Mouse (Mus musculus): ENCODE data around the gene Chrna10. TPM values are rescaled to one million over a fixed set of nuclear protein-coding genes. Genes with fewer than 3 reads are reported as not detected.

Chrna10 gene
- not detected for total RNA-seq (2021)

- intact Hi-C loops (cut with DNase I) = no loop called here
- no peak for DNase-seq (ENCODE audit: low spot score)
Observed at GRCm38 (mm10) chr7:102116579-102117331, at the start of gene Chrna10. Gene Chrna10 (minus strand): TSS chr7:102116828.

- intact Hi-C loops (cut with DNase I) = no loop called here
Observed at GRCm38 (mm10) chr7:102153691-102154090, 37.1 kb upstream of the Chrna10 start.

GRCm38 (mm10) chr7:102137898-102138297, 21.3 kb upstream of the Chrna10 start:
- DNase-seq (ENCODE audit: low spot score) = no peak
- intact Hi-C loops (cut with DNase I) = loop anchor here (5.0 kb wide), 1 partner anchor 91 kb away; no protein-coding TSS in a partner anchor

More at GRCm38 (mm10) chr7:102153691-102154090, 37.1 kb upstream of the Chrna10 start:
- DNase-seq (ENCODE audit: low spot score) = no peak

- no peak for DNase-seq (ENCODE audit: low spot score)
- intact Hi-C loops (cut with DNase I) = loop anchor here (5.0 kb wide), 1 partner anchor 90 kb away; no protein-coding TSS in a partner anchor
Observed at GRCm38 (mm10) chr7:102137464-102137863, 20.8 kb upstream of the Chrna10 start.

- no peak for DNase-seq (ENCODE audit: low spot score)
- intact Hi-C loops (cut with DNase I) = no loop called here
Observed at GRCm38 (mm10) chr7:102132395-102132794, 15.8 kb upstream of the Chrna10 start.

- intact Hi-C loops (cut with DNase I) = no loop called here
- DNase-seq (ENCODE audit: low spot score) = no peak
Observed at GRCm38 (mm10) chr7:102120326-102120725, 3.7 kb upstream of the Chrna10 start.

- DNase-seq (ENCODE audit: low spot score) = no peak
- intact Hi-C loops (cut with DNase I) = no loop called here
Observed at GRCm38 (mm10) chr7:102117382-102117781, 754 bp upstream of the Chrna10 start.

- no peak for DNase-seq (ENCODE audit: low spot score)
- intact Hi-C loops (cut with DNase I) = no loop called here
Observed at GRCm38 (mm10) chr7:102113151-102113729, 3.4 kb downstream of the Chrna10 start.

GRCm38 (mm10) chr7:102109746-102110145, 6.9 kb downstream of the Chrna10 start:
- intact Hi-C loops (cut with DNase I) = no loop called here
- DNase-seq (ENCODE audit: low spot score) = no peak

GRCm38 (mm10) chr7:102109171-102109570, 7.5 kb downstream of the Chrna10 start, which contains the start of gene Art5:
Gene Art5 (minus strand): TSS chr7:102109489.
- intact Hi-C loops (cut with DNase I) = no loop called here
- no peak for DNase-seq (ENCODE audit: low spot score)

- intact Hi-C loops (cut with DNase I) = no loop called here
- no peak for DNase-seq (ENCODE audit: low spot score)
Observed at GRCm38 (mm10) chr7:102108206-102108605, 8.4 kb downstream of the Chrna10 start.

GRCm38 (mm10) chr7:102106700-102107141, 9.9 kb downstream of the Chrna10 start:
- DNase-seq (ENCODE audit: low spot score) = no peak

GRCm38 (mm10) chr7:102104126-102104525, 12.5 kb downstream of the Chrna10 start:
- intact Hi-C loops (cut with DNase I) = no loop called here
- DNase-seq (ENCODE audit: low spot score) = no peak

More at GRCm38 (mm10) chr7:102106700-102107141, 9.9 kb downstream of the Chrna10 start:
- intact Hi-C loops (cut with DNase I) = no loop called here

GRCm38 (mm10) chr7:102103555-102103954, 13.1 kb downstream of the Chrna10 start:
- intact Hi-C loops (cut with DNase I) = no loop called here
- no peak for DNase-seq (ENCODE audit: low spot score)

- DNase-seq (ENCODE audit: low spot score) = no peak
- intact Hi-C loops (cut with DNase I) = no loop called here
Observed at GRCm38 (mm10) chr7:102102696-102103095, 13.9 kb downstream of the Chrna10 start.

- no peak for DNase-seq (ENCODE audit: low spot score)
- intact Hi-C loops (cut with DNase I) = no loop called here
Observed at GRCm38 (mm10) chr7:102102241-102102640, 14.4 kb downstream of the Chrna10 start.

- intact Hi-C loops (cut with DNase I) = no loop called here
- peak; percentile 28 for DNase-seq (ENCODE audit: low spot score)
Observed at GRCm38 (mm10) chr7:102101487-102101886, 15.1 kb downstream of the Chrna10 start, which contains the start of gene Art1. Gene Art1 (plus strand): TSS chr7:102101743.

GRCm38 (mm10) chr7:102100868-102101267, 15.8 kb downstream of the Chrna10 start:
- DNase-seq (ENCODE audit: low spot score) = no peak
- intact Hi-C loops (cut with DNase I) = no loop called here

GRCm38 (mm10) chr7:102099760-102100661, 16.6 kb downstream of the Chrna10 start:
- intact Hi-C loops (cut with DNase I) = no loop called here
- DNase-seq (ENCODE audit: low spot score) = no peak

GRCm38 (mm10) chr7:102087336-102087735, 29.3 kb downstream of the Chrna10 start:
- intact Hi-C loops (cut with DNase I) = no loop called here
- DNase-seq (ENCODE audit: low spot score) = no peak
